Mouse (Mus musculus) midbrain, embryonic 16.5 days (tissue): ENCODE measurements at regions not wholly inside any gene's neighbourhood (a gene's known extent, or its start where the extent isn't known, plus 50 kb on each side); places are given as distances from the start of the nearest gene placed in this dataset.

Experiments used
- ATAC-seq: fragments of 200-750 bp; cut with Nextera tagmentation; 2 replicates; pipeline ENCODE4 v1.8.0; 2017; ENCODE audit warnings: moderate TSS enrichment
- H3K27ac ChIP-seq: fragments of 300-500 bp; sonication (generic); 2 replicates; pipeline ENCODE4 v1.5.1; 2014; ENCODE audit warnings: mild to moderate bottlenecking, low read length, mixed read lengths
- H3K27me3 ChIP-seq: fragments of 300-500 bp; sonication (generic); 2 replicates; pipeline ENCODE4 v1.6.1; 2014; ENCODE audit warnings: low read depth, low read length, mixed read lengths; ENCODE audit not compliant: control insufficient read depth, insufficient read depth
- H3K36me3 ChIP-seq: fragments of 300-500 bp; sonication (generic); 2 replicates; pipeline ENCODE4 v1.6.1; 2014; ENCODE audit warnings: mild to moderate bottlenecking, low read length, moderate library complexity, mixed read lengths; ENCODE audit not compliant: control insufficient read depth, insufficient read depth
- H3K4me1 ChIP-seq: fragments of 300-500 bp; sonication (generic); 2 replicates; pipeline ENCODE4 v1.6.1; 2014; ENCODE audit warnings: mild to moderate bottlenecking, low read length, mixed read lengths; ENCODE audit not compliant: control insufficient read depth, insufficient read depth
- H3K4me2 ChIP-seq: fragments of 300-500 bp; sonication (generic); 2 replicates; pipeline ENCODE4 v1.6.1; 2014; ENCODE audit warnings: mild to moderate bottlenecking, low read length, mixed read lengths
- H3K4me3 ChIP-seq: fragments of 300-500 bp; sonication (generic); 2 replicates; pipeline ENCODE4 v1.5.1; 2014; ENCODE audit warnings: low read depth, mild to moderate bottlenecking, low read length, moderate library complexity, mixed read lengths
- H3K9ac ChIP-seq: fragments of 300-500 bp; sonication (generic); 2 replicates; pipeline ENCODE4 v1.6.1; 2014; ENCODE audit warnings: low read depth, low read length, mixed read lengths
- H3K9me3 ChIP-seq: fragments of 300-500 bp; sonication (generic); replicated peaks from 2 replicates; pipeline ENCODE4 v1.6.1; 2014; ENCODE audit warnings: mild to moderate bottlenecking, low read length, mixed read lengths; ENCODE audit not compliant: control insufficient read depth, poor library complexity, severe bottlenecking
- WGBS: fragments of 180-500 bp; shearing (Covaris S2); extraction: QIAGEN DNeasy Blood & Tissue Kit; methylation state at CpG from one replicate; pipeline ENCODE4 v1.1.7; 2014; 5-methylcytosine and 5-hydroxymethylcytosine counted together

- H3K9ac ChIP-seq, result no peak overlapping the region
- H3K4me1 ChIP-seq, result no peaks in the 10 kb centered on the region
- no peak overlapping the region for H3K4me3 ChIP-seq
- WGBS, result 39% methylated on average over 5 of the region's 5 CpGs
- no peak; the same call in 1 of the 2 replicates for ATAC-seq
- no peaks in the 10 kb centered on the region for H3K27me3 ChIP-seq
- H3K4me2 ChIP-seq, result no peak overlapping the region
- H3K27ac ChIP-seq, result no peak overlapping the region
- H3K36me3 ChIP-seq, result no peaks in the 10 kb centered on the region
- no peaks in the 10 kb centered on the region for H3K9me3 ChIP-seq
Measured at GRCm38 (mm10) chr5:85661487-85661886, 403.9 kb downstream of the Cenpc1 start.

DNA sequence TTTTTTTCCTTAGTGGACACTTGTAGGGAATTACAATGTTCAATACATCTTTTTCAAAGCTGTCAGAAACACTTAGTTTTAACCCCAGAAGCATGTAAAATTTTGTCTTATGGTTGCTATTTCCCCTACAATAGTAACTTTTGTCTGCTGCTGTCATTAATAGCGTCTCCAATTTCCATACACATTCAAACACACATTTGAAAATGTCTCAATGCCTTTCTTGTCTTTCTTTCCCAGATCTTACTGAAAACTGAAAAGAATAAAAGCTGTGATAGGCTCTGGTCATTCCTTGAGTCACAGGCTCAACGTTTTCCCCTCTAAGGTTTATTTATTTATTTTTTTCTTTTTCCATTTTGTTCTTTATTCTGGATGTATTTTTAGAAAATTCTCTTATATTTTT, 444.3 kb downstream of the Cenpc1 start:
- Histone ChIP-seq H3K27ac (no peak overlapping the region), H3K4me3 (no peak overlapping the region), H3K4me1 (no peaks in the 10 kb centered on the region), H3K36me3 (no peaks in the 10 kb centered on the region), H3K4me2 (no peak overlapping the region), H3K9ac (no peak overlapping the region), H3K27me3 (no peaks in the 10 kb centered on the region), H3K9me3 (no peaks in the 10 kb centered on the region)
- ATAC-seq, result no peak
- 27% methylated on average over 2 of the region's 2 CpGs for WGBS

DNA sequence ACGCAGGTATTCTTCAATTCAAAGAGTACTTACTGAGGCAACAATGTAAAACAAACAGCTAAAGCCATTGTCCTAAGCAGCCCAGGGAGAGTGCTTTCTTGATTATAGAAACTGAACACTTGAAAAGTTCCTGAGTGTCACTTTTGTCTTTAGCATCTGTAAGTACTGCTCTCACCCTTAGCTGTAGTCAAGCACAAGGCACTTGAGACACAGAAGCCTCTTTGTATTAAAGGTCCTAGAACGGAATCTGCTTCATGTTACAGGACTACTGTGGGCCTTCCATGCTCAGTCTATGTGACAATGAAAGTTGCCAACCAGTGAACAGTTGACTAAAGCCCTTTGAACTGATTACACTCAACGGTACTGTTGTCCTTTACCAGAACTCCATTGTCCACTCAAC, 450.6 kb downstream of the Cenpc1 start:
- Histone ChIP-seq H3K27me3 (no peaks in the 10 kb centered on the region), H3K27ac (no peak overlapping the region), H3K36me3 (no peaks in the 10 kb centered on the region)

GRCm38 (mm10) chr5:85612606-85613005, 452.8 kb downstream of the Cenpc1 start:
- no peak overlapping the region for H3K4me3 ChIP-seq
- H3K27me3 ChIP-seq, result no peaks in the 10 kb centered on the region
- no peak for ATAC-seq
- WGBS, result 86% methylated on average over 4 of the region's 4 CpGs
- H3K27ac ChIP-seq, result no peak overlapping the region
- no peaks in the 10 kb centered on the region for H3K9me3 ChIP-seq
- H3K9ac ChIP-seq, result no peak overlapping the region
- no peak overlapping the region for H3K4me2 ChIP-seq
- no peaks in the 10 kb centered on the region for H3K36me3 ChIP-seq
- no peaks in the 10 kb centered on the region for H3K4me1 ChIP-seq

More for the DNA sequence above, 450.6 kb downstream of the Cenpc1 start:
- WGBS, result 76% methylated on average over 3 of the region's 3 CpGs
- Histone ChIP-seq H3K9ac (no peak overlapping the region), H3K4me1 (no peaks in the 10 kb centered on the region), H3K9me3 (no peaks in the 10 kb centered on the region), H3K4me2 (no peak overlapping the region), H3K4me3 (no peak overlapping the region)
- ATAC-seq, result no peak

DNA sequence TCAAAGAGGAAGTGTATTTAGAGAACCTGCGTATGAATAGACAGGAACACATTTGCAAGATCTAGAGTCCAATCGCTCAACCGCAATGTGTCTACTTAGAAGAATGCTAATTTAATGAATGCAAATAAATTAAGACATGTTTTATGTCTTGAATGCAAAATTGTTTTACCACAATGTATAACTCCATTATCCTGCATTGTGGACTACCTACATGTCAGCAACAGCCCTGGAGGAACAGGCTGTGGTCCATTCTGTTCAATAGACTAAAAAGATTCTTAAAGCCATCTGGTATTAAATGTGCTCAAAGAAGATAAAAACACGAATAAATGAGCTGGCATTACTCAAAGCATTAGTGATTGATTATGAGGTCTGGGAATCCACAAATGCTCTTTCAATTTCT, 456.3 kb downstream of the Cenpc1 start:
- Histone ChIP-seq H3K4me3 (no peak overlapping the region), H3K27me3 (no peaks in the 10 kb centered on the region), H3K36me3 (no peaks in the 10 kb centered on the region), H3K4me1 (no peaks in the 10 kb centered on the region), H3K27ac (no peak overlapping the region), H3K4me2 (no peak overlapping the region), H3K9ac (no peak overlapping the region), H3K9me3 (no peaks in the 10 kb centered on the region)
- WGBS, result 43% methylated on average over 4 of the region's 4 CpGs
- ATAC-seq, result no peak

DNA sequence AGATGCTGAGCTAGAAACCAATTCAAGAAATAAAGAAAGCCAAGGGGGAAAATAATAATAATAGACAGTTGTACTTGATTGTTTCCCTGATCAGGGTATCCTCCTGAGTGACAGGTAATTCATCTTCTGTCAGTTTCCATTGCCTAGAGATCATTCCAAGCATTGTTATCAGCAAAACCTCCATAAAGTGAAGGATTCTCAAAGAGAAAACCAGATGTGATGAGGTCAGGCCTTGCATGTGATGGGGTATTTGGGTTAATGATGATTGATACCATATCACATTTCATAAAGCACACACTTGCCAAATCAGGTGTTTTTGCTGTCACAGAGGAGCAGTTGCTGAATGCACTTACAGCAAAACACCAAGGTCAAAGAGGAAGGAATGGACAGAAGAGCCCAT, 467.2 kb downstream of the Cenpc1 start:
- Histone ChIP-seq H3K36me3 (no peaks in the 10 kb centered on the region), H3K27me3 (no peaks in the 10 kb centered on the region), H3K9me3 (no peaks in the 10 kb centered on the region), H3K4me3 (no peak overlapping the region), H3K4me1 (no peaks in the 10 kb centered on the region), H3K27ac (no peak overlapping the region), H3K4me2 (no peak overlapping the region), H3K9ac (no peak overlapping the region)
- ATAC-seq, result no peak

- Histone ChIP-seq H3K4me1 (no peaks in the 10 kb centered on the region), H3K9ac (no peak overlapping the region), H3K9me3 (no peaks in the 10 kb centered on the region), H3K27ac (no peak overlapping the region), H3K4me3 (no peak overlapping the region), H3K27me3 (no peaks in the 10 kb centered on the region), H3K36me3 (no peaks in the 10 kb centered on the region), H3K4me2 (no peak overlapping the region)
- 56% methylated on average over 1 of the region's 1 CpGs for WGBS
- no peak for ATAC-seq
Measured at GRCm38 (mm10) chr5:85595082-85595447, 470.3 kb downstream of the Cenpc1 start.

GRCm38 (mm10) chr5:85594413-85595081, 470.8 kb downstream of the Cenpc1 start:
- H3K4me1 ChIP-seq, result no peaks in the 10 kb centered on the region
- no peak for ATAC-seq
- no peak overlapping the region for H3K4me3 ChIP-seq
- WGBS, result 72% methylated on average over 4 of the region's 4 CpGs
- no peak overlapping the region for H3K27ac ChIP-seq
- H3K9ac ChIP-seq, result no peak overlapping the region
- H3K4me2 ChIP-seq, result no peak overlapping the region
- H3K36me3 ChIP-seq, result no peaks in the 10 kb centered on the region
- H3K9me3 ChIP-seq, result no peaks in the 10 kb centered on the region
- H3K27me3 ChIP-seq, result no peaks in the 10 kb centered on the region

DNA sequence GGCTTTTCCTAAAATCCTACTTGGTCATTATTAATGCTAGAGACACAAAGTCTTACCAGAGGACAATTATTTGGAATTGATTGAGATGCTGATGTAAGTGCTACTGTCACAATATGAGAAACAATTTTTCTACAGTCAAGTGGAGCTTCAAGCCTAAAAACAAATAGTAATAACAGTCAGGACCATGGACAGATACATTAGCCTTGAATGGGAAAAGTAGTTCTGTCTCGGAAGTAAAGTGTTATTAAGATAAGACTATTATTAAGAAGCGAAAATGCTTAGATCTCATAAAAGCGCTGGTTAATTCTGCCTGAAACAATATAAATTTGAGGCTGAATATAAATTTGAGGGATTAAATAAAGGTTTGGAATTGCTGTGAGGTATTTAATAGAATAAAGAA, 473.1 kb downstream of the Cenpc1 start:
- H3K4me1 ChIP-seq, result no peaks in the 10 kb centered on the region
- no peak for ATAC-seq
- WGBS, result 80% methylated on average over 3 of the region's 3 CpGs

More for the DNA sequence above, 473.1 kb downstream of the Cenpc1 start:
- H3K9ac ChIP-seq, result no peak overlapping the region
- no peak overlapping the region for H3K4me3 ChIP-seq
- no peaks in the 10 kb centered on the region for H3K9me3 ChIP-seq
- H3K27ac ChIP-seq, result no peak overlapping the region
- no peak overlapping the region for H3K4me2 ChIP-seq
- no peaks in the 10 kb centered on the region for H3K36me3 ChIP-seq
- no peaks in the 10 kb centered on the region for H3K27me3 ChIP-seq
